Mouse (Mus musculus): ENCODE results near the gene Dhx40. TPM values are rescaled to one million over a fixed set of nuclear protein-coding genes. Genes with fewer than 3 reads are reported as not detected.
"Not testable (repeated sequence)": the region's sequence is repeated elsewhere in the genome, so short reads cannot be mapped to it uniquely, and the experiment has no call there.

Gene Dhx40
- polyA plus RNA-seq, 1 experiment: 30.2 TPM

DNA sequence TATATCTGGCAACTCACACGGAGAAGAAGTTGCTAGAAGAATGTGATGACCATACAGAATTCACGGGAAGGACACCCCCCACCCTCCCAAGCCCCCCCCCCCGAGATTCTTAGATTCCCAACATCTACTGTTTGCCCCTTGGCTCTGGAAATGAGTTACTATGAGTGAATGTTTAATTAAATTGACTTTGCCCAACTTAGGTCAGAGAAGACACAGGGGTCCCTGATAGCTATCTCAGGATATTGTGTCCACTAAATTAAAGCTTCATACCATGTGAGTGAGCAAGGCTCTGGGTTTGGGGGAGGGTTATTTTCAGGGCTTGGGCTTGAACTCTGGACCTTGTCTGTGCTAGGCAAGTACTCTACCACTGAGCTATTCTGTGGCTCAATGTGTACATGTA is 25.6 kb upstream of the Dhx40 start:
- Histone ChIP-seq H3K27ac (ENCODE audit: control insufficient read depth, insufficient read depth, low read depth, low read length) (no peak overlapping the region), H3K36me3 (ENCODE audit: control insufficient read depth, insufficient read depth, low read length) (no peaks in the 10 kb centered on the region), H3K27me3 (ENCODE audit: control insufficient read depth, insufficient read depth, low read length) (no peaks in the 10 kb centered on the region), H3K4me3 (ENCODE audit: control insufficient read depth, low read depth, low read length) (no peak overlapping the region), H3K4me1 (ENCODE audit: control insufficient read depth, insufficient read depth, low read length) (peaks cover 2% of the 10 kb centered on the region; the same call in 1 of the 2 replicates)
- TF ChIP-seq CTCF (IDR thresholded peaks at IDR 0.05; ENCODE audit: control insufficient read depth, insufficient read depth, insufficient replicate concordance, low read depth, low read length) (no peak), POLR2A (IDR thresholded peaks at IDR 0.05; ENCODE audit: control insufficient read depth, low read depth, low read length) (no peak)

DNA sequence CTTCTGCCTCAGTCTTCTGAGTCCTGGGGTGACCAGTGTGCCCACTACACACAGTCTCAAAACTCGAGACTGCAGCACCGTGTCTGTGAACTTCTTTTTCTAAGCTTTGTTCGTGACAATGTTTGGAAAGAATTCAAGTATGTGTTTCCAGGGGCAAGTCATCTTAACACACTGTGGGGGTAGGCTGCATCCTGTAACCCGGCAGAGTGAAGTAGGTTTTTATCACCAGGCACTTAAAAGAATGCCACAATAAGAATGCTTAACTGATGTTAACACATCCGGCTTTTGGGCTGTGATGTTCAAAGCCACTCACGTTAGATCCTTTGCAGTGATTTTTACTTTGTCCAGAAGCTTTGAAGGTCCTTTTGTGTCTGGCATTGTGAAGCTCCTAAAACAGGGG is 20.9 kb upstream of the Dhx40 start:
- Histone ChIP-seq H3K36me3 (ENCODE audit: control insufficient read depth, insufficient read depth, low read length) (no peaks in the 10 kb centered on the region), H3K4me1 (ENCODE audit: control insufficient read depth, insufficient read depth, low read length) (no peaks in the 10 kb centered on the region), H3K27me3 (ENCODE audit: control insufficient read depth, insufficient read depth, low read length) (no peaks in the 10 kb centered on the region), H3K4me3 (ENCODE audit: control insufficient read depth, low read depth, low read length) (no peak overlapping the region), H3K27ac (ENCODE audit: control insufficient read depth, insufficient read depth, low read depth, low read length) (no peak overlapping the region)
- TF ChIP-seq CTCF (IDR thresholded peaks at IDR 0.05; ENCODE audit: control insufficient read depth, insufficient read depth, insufficient replicate concordance, low read depth, low read length): no peak
- no peak for TF ChIP-seq POLR2A (IDR thresholded peaks at IDR 0.05; ENCODE audit: control insufficient read depth, low read depth, low read length)

DNA sequence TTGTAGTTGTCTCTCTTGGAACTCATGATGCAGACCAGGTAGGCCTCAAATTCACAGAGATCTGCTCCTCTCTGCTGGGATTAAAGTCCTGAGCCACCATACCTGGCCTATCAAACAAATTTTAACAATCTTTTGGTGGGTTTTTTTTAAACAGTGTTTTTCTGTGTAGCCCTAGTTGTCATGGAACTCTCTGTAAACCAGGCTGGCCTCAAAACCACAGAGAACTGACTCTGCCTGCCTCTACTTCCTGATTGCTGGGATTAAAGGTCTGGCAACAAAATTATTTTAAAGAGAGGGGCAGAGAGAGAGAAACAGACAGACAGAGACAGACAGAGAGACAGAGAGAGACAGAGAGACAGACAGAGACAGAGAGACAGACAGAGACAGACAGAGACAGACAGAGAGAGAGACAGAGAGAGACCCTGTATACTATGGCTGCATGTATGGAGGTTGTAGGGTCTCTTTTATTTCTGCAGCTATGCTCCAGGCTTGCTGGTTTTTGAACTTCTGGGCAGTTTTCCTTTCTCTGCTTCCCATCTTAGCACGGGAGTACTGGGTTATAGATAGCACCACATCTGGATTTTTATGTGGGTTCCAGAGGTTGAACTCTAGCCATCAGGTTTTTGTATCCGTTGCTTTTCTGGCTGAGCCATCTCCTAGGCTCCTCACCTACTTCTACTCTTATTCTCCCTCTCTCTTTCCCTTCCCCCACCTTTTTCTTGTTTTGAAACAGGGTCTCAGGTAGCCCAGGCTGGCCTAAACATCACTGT is 20.1 kb upstream of the Dhx40 start:
- no peak overlapping the region for H3K27ac ChIP-seq (ENCODE audit: control insufficient read depth, insufficient read depth, low read depth, low read length)
- no peaks in the 10 kb centered on the region for H3K27me3 ChIP-seq (ENCODE audit: control insufficient read depth, insufficient read depth, low read length)
- no peaks in the 10 kb centered on the region for H3K4me1 ChIP-seq (ENCODE audit: control insufficient read depth, insufficient read depth, low read length)
- H3K4me3 ChIP-seq (ENCODE audit: control insufficient read depth, low read depth, low read length): no peak overlapping the region
- H3K36me3 ChIP-seq (ENCODE audit: control insufficient read depth, insufficient read depth, low read length): no peaks in the 10 kb centered on the region
- no peak for TF ChIP-seq POLR2A (IDR thresholded peaks at IDR 0.05; ENCODE audit: control insufficient read depth, low read depth, low read length)
- TF ChIP-seq CTCF (IDR thresholded peaks at IDR 0.05; ENCODE audit: control insufficient read depth, insufficient read depth, insufficient replicate concordance, low read depth, low read length): no peak

DNA sequence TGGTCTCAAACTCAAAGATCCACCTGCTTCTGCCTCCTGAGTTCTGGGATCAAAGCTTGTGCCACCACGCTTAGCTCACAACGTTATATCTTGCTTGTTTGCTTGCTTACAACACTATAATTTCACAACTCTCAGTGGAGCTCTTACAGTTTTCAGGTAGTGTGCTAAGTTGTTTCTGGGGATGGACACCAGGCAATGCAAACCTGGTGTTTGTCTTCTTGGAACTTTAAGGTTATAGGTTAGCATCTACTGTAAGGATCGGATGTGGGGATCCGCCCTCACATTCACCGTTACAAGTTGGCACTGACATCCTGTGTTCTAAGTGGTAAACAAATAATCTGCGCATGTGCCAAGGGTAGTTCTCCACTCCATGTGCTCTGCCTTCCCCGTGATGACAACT is 16.9 kb upstream of the Dhx40 start:
- H3K27ac ChIP-seq (ENCODE audit: control insufficient read depth, insufficient read depth, low read depth, low read length): no peak overlapping the region
- H3K27me3 ChIP-seq (ENCODE audit: control insufficient read depth, insufficient read depth, low read length): no peaks in the 10 kb centered on the region

DNA sequence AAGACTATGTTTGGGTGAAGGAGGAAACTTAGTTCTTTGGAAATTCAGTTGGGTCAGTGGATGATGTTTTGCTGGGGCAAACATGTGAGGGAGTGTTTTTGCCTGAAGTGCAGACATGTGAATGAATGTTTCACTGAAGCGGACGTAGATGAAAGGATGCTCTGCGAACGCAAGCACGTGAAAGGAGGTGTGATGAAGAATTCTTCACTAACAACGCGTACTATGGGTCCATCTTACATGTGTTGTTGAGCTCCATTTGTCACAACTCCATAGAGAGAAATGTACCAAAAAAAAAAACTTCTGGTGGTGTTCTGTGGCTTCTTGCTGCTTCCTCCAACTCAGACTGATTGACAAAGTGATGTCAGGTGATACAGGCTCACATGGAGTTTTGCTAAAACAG is 15.0 kb upstream of the Dhx40 start:
- TF ChIP-seq POLR2A (IDR thresholded peaks at IDR 0.05; ENCODE audit: control insufficient read depth, low read depth, low read length) (no peak), CTCF (IDR thresholded peaks at IDR 0.05; ENCODE audit: control insufficient read depth, insufficient read depth, insufficient replicate concordance, low read depth, low read length) (no peak)
- no peaks in the 10 kb centered on the region for H3K27me3 ChIP-seq (ENCODE audit: control insufficient read depth, insufficient read depth, low read length)
- H3K4me1 ChIP-seq (ENCODE audit: control insufficient read depth, insufficient read depth, low read length): no peaks in the 10 kb centered on the region
- H3K4me3 ChIP-seq (ENCODE audit: control insufficient read depth, low read depth, low read length): no peak overlapping the region
- no peaks in the 10 kb centered on the region for H3K36me3 ChIP-seq (ENCODE audit: control insufficient read depth, insufficient read depth, low read length)
- no peak overlapping the region for H3K27ac ChIP-seq (ENCODE audit: control insufficient read depth, insufficient read depth, low read depth, low read length)

More for the DNA sequence above, 16.9 kb upstream of the Dhx40 start:
- no peak for TF ChIP-seq CTCF (IDR thresholded peaks at IDR 0.05; ENCODE audit: control insufficient read depth, insufficient read depth, insufficient replicate concordance, low read depth, low read length)
- TF ChIP-seq POLR2A (IDR thresholded peaks at IDR 0.05; ENCODE audit: control insufficient read depth, low read depth, low read length): no peak
- no peaks in the 10 kb centered on the region for H3K4me1 ChIP-seq (ENCODE audit: control insufficient read depth, insufficient read depth, low read length)
- no peaks in the 10 kb centered on the region for H3K36me3 ChIP-seq (ENCODE audit: control insufficient read depth, insufficient read depth, low read length)
- H3K4me3 ChIP-seq (ENCODE audit: control insufficient read depth, low read depth, low read length): no peak overlapping the region

DNA sequence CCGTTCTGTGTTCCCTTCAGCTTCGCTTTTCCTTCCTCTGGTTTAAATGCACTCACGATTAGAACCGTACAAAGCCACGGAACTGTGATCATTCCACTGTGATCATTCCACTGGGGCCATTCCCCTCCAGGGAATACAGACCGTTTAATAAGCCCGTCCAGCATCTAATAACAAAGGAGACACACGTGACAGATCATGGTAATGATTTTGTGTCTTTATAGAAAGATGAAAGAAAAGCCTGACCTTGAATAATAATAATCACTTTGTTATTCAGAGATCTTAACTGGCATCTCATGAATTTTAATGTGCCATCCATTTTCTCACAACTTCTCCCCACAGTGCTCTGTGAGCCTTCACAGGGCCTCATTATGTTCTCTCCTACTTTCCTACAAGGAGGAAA is 12.0 kb upstream of the Dhx40 start:
- H3K27ac ChIP-seq (ENCODE audit: control insufficient read depth, insufficient read depth, low read depth, low read length): no peak overlapping the region
- H3K4me3 ChIP-seq (ENCODE audit: control insufficient read depth, low read depth, low read length): no peak overlapping the region
- H3K27me3 ChIP-seq (ENCODE audit: control insufficient read depth, insufficient read depth, low read length): no peaks in the 10 kb centered on the region
- H3K4me1 ChIP-seq (ENCODE audit: control insufficient read depth, insufficient read depth, low read length): no peaks in the 10 kb centered on the region
- TF ChIP-seq CTCF (IDR thresholded peaks at IDR 0.05; ENCODE audit: control insufficient read depth, insufficient read depth, insufficient replicate concordance, low read depth, low read length) (no peak), POLR2A (IDR thresholded peaks at IDR 0.05; ENCODE audit: control insufficient read depth, low read depth, low read length) (no peak)
- no peaks in the 10 kb centered on the region for H3K36me3 ChIP-seq (ENCODE audit: control insufficient read depth, insufficient read depth, low read length)

DNA sequence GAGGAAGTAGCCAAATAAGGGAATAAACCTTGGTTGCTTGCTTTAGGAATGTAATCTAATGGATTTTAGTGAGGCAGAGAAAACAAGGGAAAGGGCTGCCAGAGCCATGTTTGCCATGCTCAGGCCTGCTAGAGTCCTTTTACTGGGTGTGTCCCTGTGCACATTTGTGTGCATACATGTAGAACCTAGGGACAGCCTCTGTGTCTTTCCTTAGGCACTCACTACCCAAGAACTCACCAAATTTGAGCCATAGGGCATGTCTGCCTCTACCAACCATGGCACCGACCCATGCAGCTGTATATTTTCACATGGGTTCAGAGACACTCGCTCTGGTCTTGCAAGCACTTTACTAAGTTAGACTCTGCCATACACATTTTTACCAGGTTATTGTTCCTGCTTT is 11.4 kb upstream of the Dhx40 start:
- TF ChIP-seq POLR2A (IDR thresholded peaks at IDR 0.05; ENCODE audit: control insufficient read depth, low read depth, low read length) (no peak), CTCF (IDR thresholded peaks at IDR 0.05; ENCODE audit: control insufficient read depth, insufficient read depth, insufficient replicate concordance, low read depth, low read length) (no peak)
- no peaks in the 10 kb centered on the region for H3K36me3 ChIP-seq (ENCODE audit: control insufficient read depth, insufficient read depth, low read length)
- no peaks in the 10 kb centered on the region for H3K27me3 ChIP-seq (ENCODE audit: control insufficient read depth, insufficient read depth, low read length)
- H3K4me3 ChIP-seq (ENCODE audit: control insufficient read depth, low read depth, low read length): no peak overlapping the region
- H3K4me1 ChIP-seq (ENCODE audit: control insufficient read depth, insufficient read depth, low read length): no peaks in the 10 kb centered on the region
- H3K27ac ChIP-seq (ENCODE audit: control insufficient read depth, insufficient read depth, low read depth, low read length): no peak overlapping the region

DNA sequence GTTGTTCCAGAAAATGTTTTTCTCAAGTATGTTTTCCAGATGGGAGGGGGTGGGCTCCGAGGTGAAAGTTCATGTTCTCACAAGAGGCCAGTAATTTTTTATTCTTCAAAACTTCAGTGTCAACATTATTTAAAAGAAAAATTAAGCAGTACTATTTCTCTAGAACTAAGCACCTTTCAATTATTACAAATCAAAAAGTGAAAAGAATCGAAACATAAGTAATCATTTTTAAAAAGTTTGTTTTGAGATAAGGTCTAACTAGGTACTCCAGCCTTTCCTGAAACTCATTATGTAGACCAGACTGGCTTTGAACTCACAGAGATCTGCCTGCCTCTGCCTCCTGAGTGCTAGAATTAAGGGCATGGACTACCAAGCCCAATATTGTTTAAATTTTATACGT is 8.7 kb upstream of the Dhx40 start:
- not testable (repeated sequence) for H3K27ac ChIP-seq (ENCODE audit: control insufficient read depth, insufficient read depth, low read depth, low read length); H3K27me3 ChIP-seq (ENCODE audit: control insufficient read depth, insufficient read depth, low read length); H3K36me3 ChIP-seq (ENCODE audit: control insufficient read depth, insufficient read depth, low read length); H3K4me3 ChIP-seq (ENCODE audit: control insufficient read depth, low read depth, low read length); H3K4me1 ChIP-seq (ENCODE audit: control insufficient read depth, insufficient read depth, low read length)

DNA sequence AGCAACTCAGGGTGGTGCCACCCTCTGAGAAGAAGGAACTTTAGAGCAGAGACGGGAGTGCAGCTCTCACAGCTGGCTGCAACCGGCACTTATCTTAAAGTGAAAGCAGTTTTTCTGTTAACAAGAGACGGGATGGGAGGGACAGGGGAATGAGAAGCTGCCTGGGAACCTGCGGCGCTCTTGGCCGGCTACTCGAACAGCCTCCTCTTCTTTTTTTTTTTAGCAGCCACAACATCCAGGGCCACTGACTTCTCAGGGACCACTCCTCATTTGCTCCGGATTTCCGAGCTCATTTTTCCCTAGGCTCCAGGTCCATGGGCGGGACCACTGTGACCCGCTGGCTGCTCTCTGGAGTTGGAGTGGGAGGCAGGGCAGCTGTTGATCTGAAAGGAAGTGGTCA is 6.9 kb upstream of the Dhx40 start:
- not testable (repeated sequence) for H3K27me3 ChIP-seq (ENCODE audit: control insufficient read depth, insufficient read depth, low read length); H3K4me3 ChIP-seq (ENCODE audit: control insufficient read depth, low read depth, low read length); H3K27ac ChIP-seq (ENCODE audit: control insufficient read depth, insufficient read depth, low read depth, low read length); H3K36me3 ChIP-seq (ENCODE audit: control insufficient read depth, insufficient read depth, low read length); H3K4me1 ChIP-seq (ENCODE audit: control insufficient read depth, insufficient read depth, low read length)

DNA sequence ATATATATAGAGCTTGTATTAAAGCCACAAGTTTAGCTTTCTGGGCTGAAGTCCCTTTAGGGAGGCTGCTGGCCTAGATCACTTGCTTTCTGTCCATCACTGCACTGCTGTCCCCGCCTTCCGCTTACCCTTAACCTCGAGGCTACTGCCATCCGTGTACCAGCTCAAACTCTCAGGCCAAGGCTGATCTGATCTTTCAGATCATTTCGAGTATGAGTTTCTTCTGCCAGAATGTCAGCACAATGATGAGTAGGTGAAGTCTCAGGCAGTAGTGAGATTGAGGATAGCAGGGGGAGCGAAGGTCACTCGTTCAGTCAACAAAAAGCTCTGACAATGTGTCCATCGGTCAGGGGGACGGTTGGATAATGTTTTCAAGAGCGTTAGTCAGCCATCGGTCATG is 5.7 kb upstream of the Dhx40 start:
- H3K4me3 ChIP-seq (ENCODE audit: control insufficient read depth, low read depth, low read length): not testable (repeated sequence)

More for the DNA sequence above, 5.7 kb upstream of the Dhx40 start:
- H3K27ac ChIP-seq (ENCODE audit: control insufficient read depth, insufficient read depth, low read depth, low read length); H3K36me3 ChIP-seq (ENCODE audit: control insufficient read depth, insufficient read depth, low read length); H3K27me3 ChIP-seq (ENCODE audit: control insufficient read depth, insufficient read depth, low read length); H3K4me1 ChIP-seq (ENCODE audit: control insufficient read depth, insufficient read depth, low read length): not testable (repeated sequence)

Data from testis, adult 2 months (tissue).